8 mouse cellular contexts compared by ENCODE assay signal in genomic region chr9:21593122-21593721, GRCm38 (mm10). TPM values are rescaled to one million over a fixed set of nuclear protein-coding genes. Genes with fewer than 3 reads are reported as not detected.
DNase-seq lines count a peak whose midpoint lies in the region; ATAC-seq lines count a peak whose summit lies in the region.

No protein-coding gene starts in this region.

- H3K4me2 ChIP-seq in liver, embryonic 16.5 days (ENCODE audit: low read depth, low read length) = peak overlapping the region; percentile 97
- H3K4me2 ChIP-seq in neural tube, embryonic 12.5 days (replicated peaks) = peak overlapping the region; percentile 93

- peak; percentile 57 for DNase-seq in layer of hippocampus, adult 11-12 months (ENCODE audit: low spot score)
- no peak for DNase-seq in layer of hippocampus, adult 9-10 months (ENCODE audit: low spot score)
- DNase-seq in cerebellum, postnatal 10 days = peak; percentile 65 to 68
- DNase-seq in heart, embryonic 10.5 days (ENCODE audit: low spot score) = peak; percentile 83
- peak; percentile 70 for DNase-seq in kidney, postnatal 10 days
- DNase-seq in thymus, postnatal 14 days = peak; percentile 60

- no peaks in the 10 kb centered on the region for H3K9me3 ChIP-seq in heart, embryonic 10.5 days
- no peaks in the 10 kb centered on the region for H3K9me3 ChIP-seq in liver, embryonic 16.5 days (replicated peaks; ENCODE audit: control insufficient read depth, low read length)
- no peaks in the 10 kb centered on the region for H3K9me3 ChIP-seq in neural tube, embryonic 12.5 days

- peaks cover 25% of the 10 kb centered on the region for H3K4me1 ChIP-seq in heart, embryonic 10.5 days
- H3K4me1 ChIP-seq in liver, embryonic 16.5 days (ENCODE audit: control insufficient read depth, low read depth, low read length) = peaks cover 24% of the 10 kb centered on the region
- peaks cover 24% of the 10 kb centered on the region for H3K4me1 ChIP-seq in neural tube, embryonic 12.5 days

- WGBS in heart, embryonic 10.5 days = 3% methylated on average over 69 of the region's 69 CpGs
- WGBS in liver, embryonic 16.5 days (ENCODE audit: insufficient replicate concordance) = under 1% methylated on average over 65 of the region's 69 CpGs
- 2% methylated on average over 69 of the region's 69 CpGs for WGBS in neural tube, embryonic 12.5 days

- H3K9ac ChIP-seq in liver, embryonic 16.5 days (ENCODE audit: low read depth, low read length) = peak overlapping the region; percentile 91
- H3K9ac ChIP-seq in neural tube, embryonic 12.5 days = peak overlapping the region; percentile 93

- peak overlapping the region; percentile 88 for H3K27ac ChIP-seq in heart, embryonic 10.5 days
- peak overlapping the region; percentile 87 for H3K27ac ChIP-seq in liver, embryonic 16.5 days (ENCODE audit: low read length)
- H3K27ac ChIP-seq in neural tube, embryonic 12.5 days = peak overlapping the region; percentile 76; the same call in 1 of the 2 replicates

- ATAC-seq in liver, embryonic 16.5 days (ENCODE audit: low read depth) = peak; percentile 68
- peak; percentile 69 for ATAC-seq in neural tube, embryonic 12.5 days (ENCODE audit: low FRiP score, low read depth)

- no peaks in the 10 kb centered on the region for H3K27me3 ChIP-seq in heart, embryonic 10.5 days (ENCODE audit: insufficient read depth, poor library complexity, severe bottlenecking)
- H3K27me3 ChIP-seq in liver, embryonic 16.5 days (ENCODE audit: control insufficient read depth, insufficient read depth, low read depth, low read length) = no peaks in the 10 kb centered on the region
- no peaks in the 10 kb centered on the region for H3K27me3 ChIP-seq in neural tube, embryonic 12.5 days (replicated peaks)

- peaks cover 50% of the 10 kb centered on the region for H3K36me3 ChIP-seq in heart, embryonic 10.5 days
- peaks cover 14% of the 10 kb centered on the region for H3K36me3 ChIP-seq in liver, embryonic 16.5 days (ENCODE audit: control insufficient read depth, insufficient read depth)
- peaks cover 40% of the 10 kb centered on the region for H3K36me3 ChIP-seq in neural tube, embryonic 12.5 days

- H3K4me3 ChIP-seq in heart, embryonic 10.5 days = peak overlapping the region; percentile 86
- H3K4me3 ChIP-seq in liver, embryonic 16.5 days (ENCODE audit: low read depth, low read length) = peak overlapping the region; percentile 93
- H3K4me3 ChIP-seq in neural tube, embryonic 12.5 days = peak overlapping the region; percentile 97

RNA-seq across cellular contexts. Expression of gene Yipf2, which starts 0.6 kb away (rescaled TPM):
- 17.1 and 22.8 TPM in 2 replicates for polyA plus RNA-seq in heart, embryonic 10.5 days (2016; fragmentation: Nextera tagmentation; extraction: Ambion mirVana)
- polyA plus RNA-seq in liver, embryonic 16.5 days (2015; fragmentation: Nextera tagmentation; extraction: Ambion mirVana) = 11.5 and 12.5 TPM in 2 replicates
- polyA plus RNA-seq in neural tube, embryonic 12.5 days (2016; fragmentation: Nextera tagmentation; extraction: Ambion mirVana) = 22.0 and 22.1 TPM in 2 replicates

RNA-seq across cellular contexts. Expression of gene Timm29, which starts 0.7 kb away (rescaled TPM):
- polyA plus RNA-seq in heart, embryonic 10.5 days (2016; fragmentation: Nextera tagmentation; extraction: Ambion mirVana) = 27.4 and 33.3 TPM in 2 replicates
- 13.9 and 14.1 TPM in 2 replicates for polyA plus RNA-seq in liver, embryonic 16.5 days (2015; fragmentation: Nextera tagmentation; extraction: Ambion mirVana)
- polyA plus RNA-seq in neural tube, embryonic 12.5 days (2016; fragmentation: Nextera tagmentation; extraction: Ambion mirVana) = 58.2 and 62.4 TPM in 2 replicates

RNA-seq across cellular contexts. Expression of gene Smarca4, which starts 22.7 kb away (rescaled TPM):
- 91.1 and 113 TPM in 2 replicates for polyA plus RNA-seq in heart, embryonic 10.5 days (2016; fragmentation: Nextera tagmentation; extraction: Ambion mirVana)
- polyA plus RNA-seq in liver, embryonic 16.5 days (2015; fragmentation: Nextera tagmentation; extraction: Ambion mirVana) = 20.2 and 23.4 TPM in 2 replicates
- 178 and 186 TPM in 2 replicates for polyA plus RNA-seq in neural tube, embryonic 12.5 days (2016; fragmentation: Nextera tagmentation; extraction: Ambion mirVana)

RNA-seq across cellular contexts. Expression of gene Carm1, which starts 46.5 kb away (rescaled TPM):
- 49.0 and 59.6 TPM in 2 replicates for polyA plus RNA-seq in heart, embryonic 10.5 days (2016; fragmentation: Nextera tagmentation; extraction: Ambion mirVana)
- 7.0 and 9.3 TPM in 2 replicates for polyA plus RNA-seq in liver, embryonic 16.5 days (2015; fragmentation: Nextera tagmentation; extraction: Ambion mirVana)
- 64.4 and 77.4 TPM in 2 replicates for polyA plus RNA-seq in neural tube, embryonic 12.5 days (2016; fragmentation: Nextera tagmentation; extraction: Ambion mirVana)
